Mouse (Mus musculus): ENCODE data around the gene Diras1.
A peak's percentile ranks its signal among the peaks of the same experiment; 100 is the strongest.

Gene Diras1

GRCm38 (mm10) chr10:81028219-81028618, 2.8 kb upstream of the Diras1 start:
- no peak for DNase-seq (ENCODE audit: low spot score in 2 of 2)

DNA sequence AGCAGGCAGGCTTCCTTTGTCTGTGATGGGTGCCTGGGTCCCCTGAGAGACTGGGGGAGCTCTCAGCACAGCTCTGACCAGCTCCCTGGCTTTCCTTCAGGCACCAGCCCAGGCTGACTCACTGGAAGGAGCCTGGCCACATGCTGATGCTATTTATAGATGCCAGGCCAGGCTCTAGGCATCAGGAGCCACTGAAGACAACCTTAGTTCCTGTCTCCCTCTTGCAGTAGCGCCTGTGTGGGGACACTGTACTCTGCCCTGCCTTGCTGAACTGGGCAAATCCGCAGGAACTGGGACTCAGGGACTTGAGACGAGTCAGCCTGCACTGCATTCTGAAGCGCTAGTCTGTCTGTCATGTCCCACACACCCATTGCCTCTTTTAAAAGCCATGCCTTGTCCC, 1.9 kb upstream of the Diras1 start:
- DNase-seq (ENCODE audit: low spot score in 2 of 2), result no peak

DNA sequence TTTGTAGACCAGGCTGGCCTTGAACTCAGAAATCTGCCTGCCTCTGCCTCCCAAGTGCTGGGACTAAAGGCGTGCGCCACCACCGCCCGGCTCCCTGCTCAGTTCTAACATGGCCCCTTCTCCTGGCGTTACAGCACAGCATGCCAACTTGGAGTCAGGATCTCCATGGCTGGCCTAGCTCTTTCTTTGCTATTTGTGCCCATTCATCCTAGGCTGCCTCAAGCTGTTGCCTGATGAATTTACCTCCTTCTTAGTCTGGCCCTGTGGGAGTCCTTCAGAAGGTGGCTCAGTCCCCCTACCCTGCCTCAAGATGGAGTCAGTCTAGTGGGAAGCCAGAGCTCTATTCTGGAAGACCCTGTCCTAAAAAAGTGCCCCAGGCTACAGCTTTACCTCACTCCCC, 1.4 kb upstream of the Diras1 start:
- no peak for DNase-seq (ENCODE audit: low spot score in 2 of 2)

DNA sequence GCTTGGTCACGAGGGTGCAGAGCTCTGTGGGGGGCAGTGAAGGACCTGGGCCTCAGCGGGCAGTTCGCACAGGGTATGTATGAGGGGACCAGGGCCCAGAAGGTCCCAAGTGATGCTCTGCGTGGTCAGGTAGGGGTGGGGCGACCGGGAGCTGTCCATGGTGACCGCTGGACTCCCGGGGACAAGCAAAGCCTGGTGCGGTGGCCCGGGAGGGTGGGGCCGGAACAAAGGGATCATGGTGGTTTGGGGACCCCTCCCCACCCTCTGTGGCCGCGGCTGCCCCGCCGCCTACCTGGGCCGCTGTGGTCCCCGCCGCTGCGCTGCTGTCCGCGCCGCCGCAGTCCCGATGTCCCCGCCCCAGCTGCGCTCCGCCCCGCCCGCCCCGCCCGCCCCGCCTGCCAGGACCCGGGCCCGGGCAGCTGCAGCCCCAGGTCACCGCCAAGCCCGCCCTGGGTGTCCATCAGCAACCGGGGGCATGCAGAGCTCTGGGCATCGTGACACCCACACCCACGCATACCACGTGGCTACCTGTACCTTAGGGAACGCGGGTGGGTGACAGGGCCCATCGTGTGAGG, 328 bp downstream of the Diras1 start:
- no peak for DNase-seq (ENCODE audit: low spot score in 2 of 2)

GRCm38 (mm10) chr10:81024346-81024937, 1.0 kb downstream of the Diras1 start:
- no peak for DNase-seq (ENCODE audit: low spot score in 2 of 2)

DNA sequence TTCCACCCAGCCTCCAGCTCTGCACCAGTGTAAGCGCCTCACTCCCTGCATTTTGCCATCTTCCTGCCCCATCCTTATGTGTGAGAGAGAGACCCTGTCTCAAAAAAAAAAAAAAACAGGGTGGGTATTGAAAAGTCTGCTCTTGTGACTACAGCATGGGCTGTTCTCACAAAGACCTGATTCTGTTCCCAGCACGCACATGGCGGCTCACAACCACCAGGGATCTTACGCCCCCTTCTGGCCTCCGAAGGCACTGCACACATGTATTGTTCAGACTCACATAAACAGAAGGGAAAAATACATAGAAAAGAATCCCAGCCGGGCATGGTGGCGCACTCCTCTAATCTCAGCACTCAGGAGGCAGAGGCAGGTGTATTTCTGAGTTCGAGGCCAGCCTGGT, 2.7 kb downstream of the Diras1 start:
- DNase-seq (ENCODE audit: low spot score in 2 of 2), result no peak

DNA sequence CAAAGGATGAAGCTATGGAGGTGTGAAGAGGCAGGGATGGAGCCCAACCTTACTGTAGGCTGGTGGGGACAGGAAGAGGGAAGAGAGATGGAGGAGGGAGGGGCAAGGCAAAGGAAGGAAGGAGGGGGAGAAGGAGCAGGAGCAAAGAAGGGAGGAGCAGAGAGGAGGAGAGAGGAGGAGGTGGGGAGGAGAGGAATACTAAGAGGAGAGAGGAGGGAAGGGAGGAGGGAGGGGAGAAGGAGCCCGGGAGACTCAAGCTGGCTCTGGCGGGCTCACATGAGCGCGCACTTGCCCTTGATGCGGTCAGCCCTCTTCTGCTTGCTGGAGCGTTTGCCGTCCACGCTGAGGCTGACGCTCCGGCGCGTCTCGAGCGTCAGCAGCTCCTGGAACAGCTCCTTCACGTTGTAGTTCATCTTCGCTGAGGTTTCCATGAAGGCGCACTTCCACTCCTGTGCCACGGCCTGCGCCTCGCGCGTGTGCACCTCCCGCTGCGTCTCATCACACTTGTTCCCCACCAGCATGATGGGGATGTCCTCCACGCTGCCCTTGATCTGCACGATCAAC, 3.8 kb downstream of the Diras1 start:
- no peak for DNase-seq (ENCODE audit: low spot score in 2 of 2)

GRCm38 (mm10) chr10:81020207-81020606, 5.3 kb downstream of the Diras1 start:
- DNase-seq (ENCODE audit: low spot score in 2 of 2), result no peak

DNA sequence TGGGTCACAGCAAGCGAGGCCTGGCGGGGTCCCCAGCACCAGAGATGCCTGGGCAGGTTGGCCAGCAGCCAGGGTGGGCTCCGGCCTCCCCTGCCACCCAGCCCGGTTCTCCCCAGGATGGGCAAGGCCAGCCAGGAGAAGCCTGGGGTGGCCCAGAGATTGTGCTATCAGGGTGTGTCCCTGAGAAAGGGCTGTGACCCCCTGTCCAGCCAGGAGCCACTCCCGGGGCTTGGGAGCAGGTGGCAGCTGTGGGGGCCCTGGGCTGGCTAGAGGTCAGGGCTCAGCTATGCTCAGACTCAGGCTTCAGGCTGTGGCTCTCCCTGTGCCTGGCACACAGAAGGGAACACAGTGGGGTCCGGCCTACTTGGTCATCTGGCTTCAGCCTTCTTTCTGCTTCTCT, 5.8 kb downstream of the Diras1 start:
- DNase-seq (ENCODE audit: low spot score in 2 of 2), result no peak

- DNase-seq (ENCODE audit: low spot score in 2 of 2), result no peak
Observed at GRCm38 (mm10) chr10:81018326-81018725, 7.1 kb downstream of the Diras1 start.

GRCm38 (mm10) chr10:81016645-81017044, 8.8 kb downstream of the Diras1 start:
- DNase-seq (ENCODE audit: low spot score in 2 of 2), result peak; percentile 45 to 64

DNA sequence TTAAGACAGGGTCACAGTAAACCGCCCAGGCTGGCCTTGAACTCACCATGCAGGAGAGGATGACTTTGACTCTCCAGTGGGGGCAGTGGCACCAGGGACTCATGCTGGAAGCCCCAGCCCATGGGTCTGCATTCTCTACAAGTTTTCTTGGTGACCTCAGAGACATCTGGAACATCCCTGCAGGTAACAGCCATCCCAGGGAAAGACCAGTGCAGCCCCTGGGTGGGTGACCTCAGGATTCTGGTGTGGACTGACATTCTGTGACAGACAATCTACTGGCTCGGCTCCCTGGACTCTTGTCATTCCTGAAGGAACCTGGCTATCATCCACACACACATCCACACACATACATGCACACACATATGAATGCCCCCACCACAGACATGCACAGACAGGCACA, 9.8 kb downstream of the Diras1 start:
- DNase-seq (ENCODE audit: low spot score in 2 of 2), result no peak

- peak; percentile 76 to 85 for DNase-seq (ENCODE audit: low spot score in 2 of 2)
Observed at GRCm38 (mm10) chr10:81014393-81015384, 10.8 kb downstream of the Diras1 start, which contains the start of gene Gng7. TSS of gene Gng7 (minus strand) at chr10:81014945.

DNA sequence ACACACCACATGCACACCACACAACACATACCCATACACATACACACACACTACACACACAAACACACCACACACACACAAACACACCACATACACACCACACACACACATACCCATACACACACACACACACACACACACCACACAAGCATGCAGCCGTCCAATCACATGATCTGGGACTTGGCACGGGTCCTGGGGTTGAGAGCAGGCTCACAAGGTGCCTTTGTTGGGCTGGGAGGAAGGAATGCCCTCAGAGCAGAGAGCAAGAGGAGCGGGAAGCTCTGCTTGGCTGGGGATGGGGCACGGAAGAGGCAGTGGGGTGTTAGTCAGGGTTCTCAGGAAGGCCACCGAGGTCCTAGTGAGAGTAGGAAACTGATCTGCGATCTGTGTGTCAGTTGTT, 14.6 kb downstream of the Diras1 start:
- DNase-seq (ENCODE audit: low spot score in 2 of 2), result no peak

DNA sequence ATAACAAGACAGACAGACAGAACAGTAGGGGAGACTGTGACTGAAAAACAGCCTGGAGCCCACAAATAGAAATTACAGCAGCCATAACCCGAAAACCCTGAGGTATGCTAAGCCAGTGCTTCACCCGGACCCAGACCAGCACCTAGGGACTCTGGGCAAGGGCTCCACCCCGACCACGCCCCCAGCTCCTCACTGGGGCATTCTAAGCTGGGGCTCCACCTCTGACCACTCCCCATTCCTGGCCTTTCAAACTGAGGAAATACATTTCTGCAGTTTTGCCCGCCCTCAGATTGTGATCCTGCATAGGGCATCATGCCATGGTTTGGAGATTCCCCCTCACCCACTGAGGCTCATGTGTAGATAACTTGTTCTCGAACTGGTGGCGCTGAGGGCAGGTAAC, 18.2 kb downstream of the Diras1 start:
- DNase-seq (ENCODE audit: low spot score in 2 of 2), result no peak

DNA sequence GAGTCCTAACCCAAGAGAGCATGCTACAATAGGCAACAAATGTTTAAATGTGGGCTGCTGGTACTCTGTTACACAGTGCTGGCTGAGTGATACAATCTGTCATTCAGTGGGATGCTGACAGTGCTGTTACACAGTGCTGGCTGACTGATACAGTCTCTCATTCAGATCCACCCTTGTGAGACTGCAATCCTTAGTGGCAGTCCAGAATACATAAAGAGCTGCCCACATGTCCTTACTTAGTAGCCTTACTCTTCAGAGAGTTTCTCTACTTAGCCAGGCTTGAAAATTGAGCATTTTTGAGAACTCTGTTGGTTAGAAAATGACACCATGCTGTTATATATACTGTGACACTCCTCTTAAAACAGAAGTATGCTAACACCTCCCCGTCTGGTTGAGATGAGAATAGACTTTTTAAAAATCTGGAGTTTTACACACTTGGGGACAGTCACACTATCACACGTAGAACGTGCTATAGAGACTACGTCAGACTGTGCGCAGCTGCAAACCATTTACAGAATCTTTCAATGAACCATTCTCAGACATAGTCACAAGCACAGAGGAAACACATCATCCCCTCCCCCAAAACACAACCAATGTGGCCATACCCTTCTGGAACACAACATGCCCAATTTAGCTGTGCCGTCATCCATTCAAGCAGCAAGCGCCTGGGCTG, 19.3 kb downstream of the Diras1 start:
- no peak for DNase-seq (ENCODE audit: low spot score in 2 of 2)

DNA sequence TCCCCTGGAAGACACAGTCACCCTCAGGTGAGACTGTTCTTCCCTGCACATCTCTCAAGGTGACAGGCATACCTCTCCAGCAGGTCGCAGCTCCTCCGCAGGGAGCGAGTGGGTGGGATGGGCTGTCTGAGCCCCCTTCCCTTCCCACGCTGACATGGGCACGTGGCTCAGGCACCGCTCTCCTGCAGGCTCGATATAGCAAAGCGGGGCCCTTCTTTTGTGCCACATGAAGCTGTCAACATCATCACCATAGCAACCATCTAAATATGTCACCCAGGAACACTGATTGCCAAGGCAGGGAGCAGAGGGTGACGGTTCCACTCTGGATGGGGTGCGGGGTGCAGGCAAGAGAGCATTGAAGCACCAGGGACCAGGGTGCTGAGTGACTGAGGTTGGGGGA, 24.3 kb downstream of the Diras1 start:
- no peak for DNase-seq (ENCODE audit: low spot score in 2 of 2)

GRCm38 (mm10) chr10:81000197-81001062, 25.0 kb downstream of the Diras1 start:
- DNase-seq (ENCODE audit: low spot score in 2 of 2), result no peak

DNA sequence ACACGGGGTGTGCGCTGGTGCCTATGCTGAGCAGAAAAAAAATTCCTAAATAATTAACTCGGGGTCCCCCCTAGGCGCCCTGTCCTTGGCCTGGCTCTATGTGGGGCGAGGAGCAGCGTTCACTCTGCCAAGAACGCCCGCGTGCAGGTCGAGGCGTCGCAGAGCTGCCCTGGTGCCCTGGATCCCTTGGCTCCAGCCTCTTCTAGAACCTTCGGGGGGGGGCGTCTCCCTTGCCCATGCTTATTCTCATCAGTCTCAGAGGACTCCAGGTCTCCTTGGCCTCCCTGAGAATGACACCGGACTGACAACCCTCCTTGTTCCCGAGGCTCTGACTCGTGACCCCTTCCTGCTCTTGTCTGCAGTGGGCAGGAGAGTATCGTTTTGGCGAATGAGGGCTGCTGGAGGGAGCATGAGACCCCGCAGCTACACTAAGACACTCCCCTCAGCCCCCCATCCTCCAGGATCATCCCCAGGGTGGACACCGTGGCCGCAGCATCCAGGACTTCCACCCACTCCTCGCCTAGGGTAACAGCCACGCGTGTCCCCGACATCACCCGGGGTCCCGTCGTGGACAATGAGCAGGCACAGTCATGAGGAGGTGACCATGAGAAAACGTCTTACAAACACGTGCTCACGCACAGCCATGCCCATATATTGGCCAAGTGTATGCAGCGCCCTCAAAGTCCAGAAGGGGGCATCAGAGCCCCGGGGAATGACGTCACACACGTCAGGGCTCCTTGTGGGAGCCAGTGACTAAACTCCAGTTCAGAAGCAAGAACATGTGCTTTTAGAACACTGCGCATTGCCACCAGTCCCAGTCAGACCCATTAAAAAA, 25.9 kb downstream of the Diras1 start:
- peak; percentile 67 to 82 for DNase-seq (ENCODE audit: low spot score in 2 of 2)

DNA sequence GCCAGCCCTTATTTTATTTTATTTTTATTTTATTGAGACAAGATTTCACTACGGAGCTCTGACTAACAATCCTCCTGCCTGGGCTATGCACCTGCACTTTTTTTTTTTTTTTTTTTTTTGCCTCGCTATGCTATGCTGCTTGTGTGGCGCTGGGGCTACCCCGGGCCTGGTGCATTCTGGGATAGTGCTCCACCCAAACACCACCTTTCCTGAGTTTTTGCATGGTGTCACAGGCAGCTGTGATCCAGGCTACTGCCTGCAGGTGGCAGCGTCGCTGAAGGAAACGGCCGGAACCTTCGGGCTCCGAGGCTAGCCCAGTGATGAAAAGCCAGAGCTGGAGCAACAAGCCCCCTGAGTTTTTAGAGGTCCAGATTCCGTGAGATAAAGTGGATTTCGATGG, 26.7 kb downstream of the Diras1 start:
- DNase-seq (ENCODE audit: low spot score in 2 of 2), result peak in 1 of 2 experiments; percentile 40

Data from spleen, postnatal 14 days (tissue).